Mouse (Mus musculus): ENCODE results near the gene Mecom.

Gene Mecom

GRCm38 (mm10) chr3:29963447-29963846 is 584.4 kb downstream of the Mecom start:
- no peak for DNase-seq (ENCODE audit: low read depth, low spot score)

GRCm38 (mm10) chr3:29959051-29959450 is 588.8 kb downstream of the Mecom start:
- DNase-seq (ENCODE audit: low read depth, low spot score): no peak

GRCm38 (mm10) chr3:29957365-29958236 is 590.2 kb downstream of the Mecom start:
- DNase-seq (ENCODE audit: low read depth, low spot score): no peak

GRCm38 (mm10) chr3:29953269-29953668 is 594.5 kb downstream of the Mecom start:
- no peak for DNase-seq (ENCODE audit: low read depth, low spot score)

GRCm38 (mm10) chr3:29950853-29951252 is 597.0 kb downstream of the Mecom start:
- DNase-seq (ENCODE audit: low read depth, low spot score): no peak

- DNase-seq (ENCODE audit: low read depth, low spot score): no peak
Observed at GRCm38 (mm10) chr3:29903596-29904308, 644.1 kb downstream of the Mecom start.

Measured in retina, adult 2 months (tissue).